Mouse (Mus musculus) brain, embryonic 14.5 days (tissue): ENCODE measurements around the gene Duoxa1. TPM values are rescaled to one million over a fixed set of nuclear protein-coding genes. Genes with fewer than 3 reads are reported as not detected.
A peak's percentile ranks its signal among the peaks of the same experiment; 100 is the strongest.

Experiments used
- DNase-seq: peaks from one replicate; pipeline ENCODE4 v3.0.0-alpha.2; 2011; ENCODE audit warnings: low read depth
- CTCF ChIP-seq: fragments of 200-500 bp; IDR thresholded peaks from 2 replicates; pipeline ENCODE4 v1.5.1; 2012; ENCODE audit warnings: inconsistent platforms, mild to moderate bottlenecking, moderate library complexity, borderline replicate concordance; ENCODE audit not compliant: insufficient read depth, insufficient read length; ENCODE audit errors: extremely low read depth
- POLR2A ChIP-seq: fragments of 200-500 bp; IDR thresholded peaks from 2 replicates; pipeline ENCODE4 v1.6.1; 2012; ENCODE audit warnings: mild to moderate bottlenecking, inconsistent platforms, borderline replicate concordance; ENCODE audit not compliant: poor library complexity, insufficient read depth, insufficient read length, severe bottlenecking; ENCODE audit errors: extremely low read depth
- polyA plus RNA-seq: library from polyadenylated mRNA; depleted of rRNA; stranded (reverse); fragments of >200 nt; gene quantifications from 2 replicates; pipeline ENCODE4 v1.2.3, GENCODE M21; 2012

Gene Duoxa1
- polyA plus RNA-seq, 1 experiment = 0.18 TPM

DNA sequence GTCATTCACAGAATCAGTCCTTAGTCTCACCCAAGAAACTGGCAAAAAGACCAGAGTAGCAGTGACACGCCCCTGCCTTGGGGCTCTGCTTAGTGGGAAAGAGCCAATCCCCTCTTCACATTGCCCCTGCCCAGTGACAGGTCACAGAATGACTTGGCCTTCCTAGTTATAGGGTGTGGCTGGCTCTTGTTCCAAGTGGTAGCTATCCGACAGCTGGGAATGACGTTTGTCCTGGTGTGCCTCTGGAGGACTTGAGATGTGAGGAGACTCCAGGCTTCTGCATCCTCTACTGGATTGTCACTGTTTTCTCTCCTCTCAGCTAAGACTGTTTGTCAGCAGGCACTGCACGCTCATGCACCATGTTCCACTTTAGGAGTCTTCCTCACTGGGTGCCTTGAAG lies 3.9 kb upstream of the Duoxa1 start:
- TF ChIP-seq POLR2A (no peak), CTCF (no peak)

DNA sequence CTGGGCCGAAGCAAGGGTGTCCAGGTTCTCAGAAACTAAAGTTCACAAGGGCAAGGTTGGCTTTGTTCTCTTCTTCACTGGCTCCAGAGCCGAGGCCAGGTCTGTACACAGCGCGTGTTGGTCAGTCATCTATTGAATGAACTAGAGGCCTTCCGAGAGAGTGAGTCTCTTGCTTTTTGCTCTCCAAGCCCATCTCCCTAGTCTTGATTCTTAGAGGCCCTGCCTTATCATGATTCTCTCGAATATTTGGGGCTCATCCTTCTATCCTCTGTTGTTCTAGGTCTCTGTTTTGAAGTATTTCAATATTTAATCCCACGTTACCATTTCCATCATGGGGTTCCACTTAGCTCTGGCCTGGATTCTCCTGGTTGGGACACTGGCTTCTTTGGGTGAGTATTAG lies 1.8 kb upstream of the Duoxa1 start, which contains the start of gene Duox1:
Duox1 (plus strand) TSS at position 301 of the 400 bp plus-strand sequence.
- DNase-seq = no peak
- TF ChIP-seq CTCF = no peak
- TF ChIP-seq POLR2A = no peak

More for the DNA sequence above, 3.9 kb upstream of the Duoxa1 start:
- no peak for DNase-seq

GRCm38 (mm10) chr2:122312722-122313417 lies 660 bp downstream of the Duoxa1 start:
- DNase-seq = peak; percentile 77
- TF ChIP-seq POLR2A (no peak), CTCF (peak; percentile 74)

- peak; percentile 74 for DNase-seq
- TF ChIP-seq POLR2A (no peak), CTCF (no peak)
These were observed 2.0 kb downstream of the Duoxa1 start for GRCm38 (mm10) chr2:122311561-122311960.

GRCm38 (mm10) chr2:122309647-122310046 lies 3.9 kb downstream of the Duoxa1 start:
- peak; percentile 48 for DNase-seq
- no peak for TF ChIP-seq CTCF
- no peak for TF ChIP-seq POLR2A

DNA sequence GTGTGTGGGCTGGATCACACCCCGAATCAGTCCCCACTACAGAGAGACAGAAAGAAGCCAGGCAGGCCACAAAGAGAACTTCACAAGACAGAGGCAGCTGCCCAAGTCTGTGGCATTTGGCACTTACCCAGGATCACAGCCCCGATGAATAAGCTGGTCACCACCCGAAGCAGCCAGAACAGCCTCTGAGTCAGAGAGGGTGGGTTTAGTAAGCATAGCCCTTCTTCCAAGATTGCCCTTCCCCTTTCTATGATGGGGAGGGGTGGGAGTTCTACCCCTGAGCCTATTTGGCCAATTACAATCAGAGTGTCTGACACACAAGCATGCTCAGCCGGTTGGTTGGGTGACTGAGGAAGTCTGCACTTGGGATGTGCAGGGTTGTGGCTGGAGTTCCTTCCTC lies 7.3 kb downstream of the Duoxa1 start:
- peak; percentile 55 for DNase-seq
- TF ChIP-seq POLR2A (no peak), CTCF (no peak)

DNA sequence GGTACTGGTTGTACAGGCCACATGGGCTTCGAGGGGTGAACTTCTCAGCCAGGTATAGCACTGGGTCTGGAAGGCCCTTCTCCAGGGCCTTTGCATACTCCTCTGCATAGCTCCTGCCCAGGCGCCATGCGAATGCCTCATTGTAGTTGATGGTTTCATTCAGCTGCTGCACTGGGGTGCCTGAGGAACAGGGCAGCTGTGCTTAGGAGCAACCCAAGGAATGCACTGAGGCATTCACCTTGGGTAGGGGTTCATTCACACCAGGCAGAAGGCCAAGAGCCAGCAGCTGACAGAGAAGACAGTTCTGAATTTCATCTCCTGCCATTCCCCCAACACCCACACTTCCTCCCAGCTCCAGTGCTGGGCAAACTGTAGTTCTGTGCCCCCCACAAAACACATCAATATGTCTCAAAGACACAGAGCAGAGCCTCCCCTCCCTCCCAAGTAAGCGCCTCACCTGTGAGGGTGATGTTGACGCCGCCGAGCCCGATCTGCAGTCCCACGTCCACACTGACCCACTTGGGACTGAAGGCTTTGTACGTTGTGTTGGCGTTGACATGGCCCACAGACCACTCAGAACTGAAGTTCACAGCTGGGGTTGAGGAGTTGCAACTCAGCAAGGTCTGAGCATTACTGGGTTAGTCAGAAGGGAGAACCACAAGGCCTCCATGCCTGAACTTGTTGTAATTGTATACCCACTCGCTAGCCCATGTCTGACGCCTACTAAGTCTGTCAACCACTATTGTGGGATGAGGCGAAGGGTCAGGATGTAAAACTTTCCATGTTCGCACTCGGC lies 8.2 kb downstream of the Duoxa1 start:
- no peak for TF ChIP-seq CTCF
- TF ChIP-seq POLR2A = no peak
- DNase-seq = no peak

- DNase-seq = no peak
These were observed 9.0 kb downstream of the Duoxa1 start for GRCm38 (mm10) chr2:122304544-122304943.

GRCm38 (mm10) chr2:122302574-122303241 lies 10.8 kb downstream of the Duoxa1 start:
- TF ChIP-seq POLR2A (no peak), CTCF (peak; percentile 90)
- peak; percentile 89 for DNase-seq

More at GRCm38 (mm10) chr2:122304544-122304943, 9.0 kb downstream of the Duoxa1 start:
- TF ChIP-seq CTCF = no peak

GRCm38 (mm10) chr2:122301921-122302573 lies 11.5 kb downstream of the Duoxa1 start:
- TF ChIP-seq CTCF (no peak), POLR2A (no peak)
- no peak for DNase-seq
